Mouse (Mus musculus): Measurements from ENCODE around the gene Rbmx. TPM values are rescaled to one million over a fixed set of nuclear protein-coding genes. Genes with fewer than 3 reads are reported as not detected.

The Rbmx gene
- polyA plus RNA-seq, 1 experiment from 2014 or later: 166 TPM

GRCm38 (mm10) chrX:57372965-57373364 lies 19.9 kb downstream of the Rbmx start:
- H3K9me3 ChIP-seq: no peaks in the 10 kb centered on the region
- no peak overlapping the region for H3K4me2 ChIP-seq
- no peak for ATAC-seq (ENCODE audit: insufficient number of reproducible peaks, insufficient read depth, low FRiP score, low TSS enrichment, low read depth)
- H3K9ac ChIP-seq: no peak overlapping the region
- WGBS: 80% methylated on average over 4 of the region's 4 CpGs
- H3K4me1 ChIP-seq: no peaks in the 10 kb centered on the region
- no peak overlapping the region for H3K4me3 ChIP-seq
- peaks cover 6% of the 10 kb centered on the region; the same call in 1 of the 2 replicates for H3K36me3 ChIP-seq
- H3K27me3 ChIP-seq: no peaks in the 10 kb centered on the region
- H3K27ac ChIP-seq: no peak overlapping the region

DNA sequence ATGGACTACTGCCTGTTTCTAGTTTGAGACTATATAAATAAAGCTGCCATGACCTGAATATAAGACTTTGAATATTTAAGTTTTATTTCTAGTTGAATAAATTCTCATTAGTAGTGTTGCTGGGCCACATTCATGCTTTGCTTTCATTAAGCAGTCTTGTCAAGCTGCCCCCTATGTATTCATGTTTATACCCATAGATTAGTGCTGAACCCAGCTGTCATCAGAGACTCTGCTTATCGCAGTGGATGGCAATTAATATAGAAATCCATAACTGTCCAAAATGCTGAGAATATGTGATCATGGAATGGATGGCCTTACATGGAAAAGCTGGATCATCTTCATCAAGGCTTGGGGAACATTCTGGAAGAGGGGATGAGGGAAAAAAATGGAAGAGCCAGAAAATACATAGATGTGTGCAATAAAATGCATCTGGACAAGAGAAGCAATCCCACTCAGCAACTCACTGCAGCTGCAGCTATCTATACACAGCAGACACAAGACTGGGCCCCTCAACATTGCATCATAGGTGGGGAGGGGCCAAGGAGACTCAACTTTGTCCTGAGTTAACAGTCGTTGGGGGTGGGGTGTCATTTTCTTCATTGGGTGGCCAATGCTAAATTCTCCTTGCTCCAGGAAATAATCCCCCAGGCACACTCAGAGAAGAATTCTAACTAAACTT lies 27.8 kb downstream of the Rbmx start:
- no peak for ATAC-seq (ENCODE audit: insufficient number of reproducible peaks, insufficient read depth, low FRiP score, low TSS enrichment, low read depth)
- WGBS: 58% methylated on average over 2 of the region's 2 CpGs
- H3K27me3 ChIP-seq: no peaks in the 10 kb centered on the region

DNA sequence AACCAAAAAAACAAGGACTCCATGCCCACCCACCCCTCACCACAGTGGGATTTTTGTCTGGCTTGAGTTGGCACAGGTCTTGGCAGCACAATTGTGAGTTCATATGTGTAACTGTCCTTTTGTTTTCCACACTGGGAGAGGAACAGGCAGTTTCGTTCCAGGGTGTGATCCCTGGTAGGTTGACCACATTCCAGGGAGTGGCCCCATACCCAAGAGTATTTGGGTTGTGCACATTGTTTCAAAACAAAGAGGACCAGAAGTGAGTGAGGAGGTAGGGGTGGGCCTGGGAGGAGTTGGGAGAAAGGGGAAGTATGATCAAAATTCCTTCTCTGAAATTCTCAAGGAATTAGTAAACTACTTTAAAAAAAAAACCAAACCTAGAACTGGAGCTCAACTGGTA lies 33.5 kb downstream of the Rbmx start:
- Histone ChIP-seq H3K4me1 (no peaks in the 10 kb centered on the region), H3K36me3 (no peaks in the 10 kb centered on the region), H3K4me3 (no peak overlapping the region), H3K27me3 (no peaks in the 10 kb centered on the region), H3K4me2 (no peak overlapping the region), H3K27ac (no peak overlapping the region), H3K9ac (no peak overlapping the region), H3K9me3 (no peaks in the 10 kb centered on the region)
- ATAC-seq (ENCODE audit: insufficient number of reproducible peaks, insufficient read depth, low FRiP score, low TSS enrichment, low read depth): no peak
- WGBS: 64% methylated on average over 1 of the region's 1 CpGs

More for the DNA sequence above, 27.8 kb downstream of the Rbmx start:
- no peaks in the 10 kb centered on the region for H3K36me3 ChIP-seq
- H3K4me1 ChIP-seq: no peaks in the 10 kb centered on the region
- no peak overlapping the region for H3K4me2 ChIP-seq
- no peak overlapping the region for H3K9ac ChIP-seq
- H3K27ac ChIP-seq: no peak overlapping the region
- no peak overlapping the region for H3K4me3 ChIP-seq
- H3K9me3 ChIP-seq: no peaks in the 10 kb centered on the region

DNA sequence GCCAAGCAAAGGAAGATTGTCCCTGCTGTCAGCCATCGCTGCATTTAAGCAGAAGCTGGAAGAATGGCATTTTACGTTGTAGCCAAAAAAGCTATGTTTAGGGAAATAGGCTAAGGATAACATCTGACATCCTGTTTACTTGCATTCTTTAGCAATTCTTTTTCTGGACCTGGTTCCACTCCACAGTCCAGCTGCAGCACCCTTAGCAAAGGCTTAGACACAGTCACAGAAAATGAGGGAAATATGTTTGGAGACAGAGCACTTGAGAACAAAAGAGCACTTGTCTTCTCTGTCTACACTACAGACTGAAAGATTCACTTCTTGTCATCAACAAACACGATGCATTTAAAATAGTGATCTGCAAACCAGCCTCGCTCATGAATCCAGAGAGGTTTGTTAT lies 53.6 kb downstream of the Rbmx start:
- no peaks in the 10 kb centered on the region for H3K9me3 ChIP-seq
- WGBS: 61% methylated on average over 4 of the region's 4 CpGs
- H3K36me3 ChIP-seq: no peaks in the 10 kb centered on the region
- ATAC-seq (ENCODE audit: insufficient number of reproducible peaks, insufficient read depth, low FRiP score, low TSS enrichment, low read depth): no peak
- no peak overlapping the region for H3K27ac ChIP-seq
- no peaks in the 10 kb centered on the region for H3K4me1 ChIP-seq
- H3K27me3 ChIP-seq: no peaks in the 10 kb centered on the region
- H3K4me2 ChIP-seq: no peak overlapping the region
- H3K4me3 ChIP-seq: no peak overlapping the region
- no peak overlapping the region for H3K9ac ChIP-seq

DNA sequence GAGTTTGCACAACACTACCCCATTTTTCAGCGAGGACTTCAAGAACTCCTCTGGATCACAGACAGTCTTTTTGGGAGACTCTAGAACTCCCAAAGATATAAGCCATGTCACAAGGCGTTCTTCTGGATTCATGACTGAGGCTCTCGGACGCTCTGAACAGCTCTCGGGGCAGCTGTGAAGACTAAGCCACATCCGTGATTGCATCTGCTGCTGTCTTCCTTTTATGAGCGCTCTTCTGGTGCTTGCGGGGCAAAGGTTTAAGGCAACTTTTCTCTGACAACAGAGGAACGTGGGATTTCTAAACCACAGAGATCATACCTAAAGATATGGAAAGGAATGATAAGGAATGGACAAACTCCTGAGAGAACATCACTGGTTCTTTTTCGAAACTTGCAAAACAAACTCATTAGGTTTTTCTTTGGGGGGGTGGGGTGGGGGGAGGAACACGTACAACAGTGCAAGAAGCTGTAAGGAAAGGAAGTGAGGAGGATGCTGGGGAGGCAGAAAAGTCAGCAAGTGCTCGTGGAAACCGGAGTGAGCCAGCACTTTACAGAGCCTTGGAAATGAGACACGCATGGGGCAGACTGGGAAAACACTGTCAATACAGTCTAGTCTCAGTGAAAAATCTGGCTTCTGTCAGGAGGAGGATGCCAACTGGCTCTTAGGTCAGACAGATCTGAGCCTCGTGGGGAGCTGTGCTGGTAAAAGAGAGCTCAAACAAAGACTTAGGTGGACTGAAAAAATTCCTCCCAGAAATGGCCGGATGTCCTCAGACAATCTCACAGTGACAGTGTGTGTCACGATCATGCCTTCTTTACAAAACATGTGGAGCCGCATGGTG lies 54.2 kb downstream of the Rbmx start, which contains the start of gene Arhgef6:
Gene Arhgef6, minus strand, starts transcription at position 359 of the 841 bp plus-strand sequence.
- no peaks in the 10 kb centered on the region for H3K36me3 ChIP-seq

DNA sequence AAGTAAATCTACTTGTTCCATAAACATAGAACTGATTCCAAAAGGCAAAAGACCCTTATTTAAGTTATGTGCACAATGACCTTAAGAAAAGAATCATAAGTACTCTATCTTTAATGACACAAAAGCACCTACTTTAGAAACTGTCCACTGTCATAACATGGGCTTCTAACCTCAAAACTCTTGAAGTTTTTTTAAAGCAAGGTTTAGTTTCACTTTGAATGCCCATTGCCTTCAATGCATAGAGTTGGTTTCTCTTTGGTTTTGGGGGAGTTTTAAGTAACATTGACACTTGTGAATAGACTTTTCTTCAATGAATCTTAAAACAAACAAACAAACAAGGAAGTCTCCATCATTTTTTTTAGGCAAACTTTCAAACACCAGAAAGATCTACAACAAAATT lies 55.3 kb downstream of the Rbmx start:
- no peak for ATAC-seq (ENCODE audit: insufficient number of reproducible peaks, insufficient read depth, low FRiP score, low TSS enrichment, low read depth)
- Histone ChIP-seq H3K27me3 (no peaks in the 10 kb centered on the region), H3K4me1 (no peaks in the 10 kb centered on the region), H3K36me3 (no peaks in the 10 kb centered on the region), H3K9ac (no peak overlapping the region), H3K27ac (no peak overlapping the region), H3K9me3 (no peaks in the 10 kb centered on the region), H3K4me3 (no peak overlapping the region), H3K4me2 (no peak overlapping the region)

More for the DNA sequence above, 54.2 kb downstream of the Rbmx start, which contains the start of gene Arhgef6:
- ATAC-seq (ENCODE audit: insufficient number of reproducible peaks, insufficient read depth, low FRiP score, low TSS enrichment, low read depth): no peak
- 64% methylated on average over 18 of the region's 18 CpGs for WGBS
- H3K4me3 ChIP-seq: no peak within 1 kb of the TSS
- no peaks in the 10 kb centered on the region for H3K9me3 ChIP-seq
- no peak within 1 kb of the TSS for H3K27ac ChIP-seq
- no peaks in the 10 kb centered on the region for H3K4me1 ChIP-seq
- no peak within 1 kb of the TSS for H3K4me2 ChIP-seq
- no peak within 1 kb of the TSS for H3K9ac ChIP-seq
- H3K27me3 ChIP-seq: no peaks in the 10 kb centered on the region

- no peaks in the 10 kb centered on the region for H3K27me3 ChIP-seq
- H3K4me1 ChIP-seq: no peaks in the 10 kb centered on the region
- no peak overlapping the region for H3K9ac ChIP-seq
- no peak overlapping the region for H3K4me2 ChIP-seq
- no peaks in the 10 kb centered on the region for H3K36me3 ChIP-seq
- no peak overlapping the region for H3K4me3 ChIP-seq
- 80% methylated on average over 9 of the region's 9 CpGs for WGBS
- H3K27ac ChIP-seq: no peak overlapping the region
- no peaks in the 10 kb centered on the region for H3K9me3 ChIP-seq
- ATAC-seq (ENCODE audit: insufficient number of reproducible peaks, insufficient read depth, low FRiP score, low TSS enrichment, low read depth): no peak
Observed at GRCm38 (mm10) chrX:57336958-57337357, 55.9 kb downstream of the Rbmx start.

GRCm38 (mm10) chrX:57335313-57335712 lies 57.5 kb downstream of the Rbmx start:
- WGBS: 86% methylated on average over 6 of the region's 6 CpGs
- no peaks in the 10 kb centered on the region for H3K27me3 ChIP-seq
- no peak overlapping the region for H3K4me2 ChIP-seq

More at GRCm38 (mm10) chrX:57335313-57335712, 57.5 kb downstream of the Rbmx start:
- no peak for ATAC-seq (ENCODE audit: insufficient number of reproducible peaks, insufficient read depth, low FRiP score, low TSS enrichment, low read depth)
- Histone ChIP-seq H3K4me3 (no peak overlapping the region), H3K27ac (no peak overlapping the region), H3K36me3 (no peaks in the 10 kb centered on the region), H3K9me3 (no peaks in the 10 kb centered on the region), H3K9ac (no peak overlapping the region), H3K4me1 (no peaks in the 10 kb centered on the region)

Other genes with a start within 250 kb of the Rbmx start
- gene Cd40lg, start 180.9 kb downstream of the Rbmx start, polyA plus RNA-seq (2015; fragmentation: Nextera tagmentation; extraction: Ambion mirVana): not detected in 2 replicates
- gene Arhgef6, start 54.3 kb downstream of the Rbmx start, polyA plus RNA-seq (2015; fragmentation: Nextera tagmentation; extraction: Ambion mirVana): 8.8 and 10.1 TPM in 2 replicates
- gene Gm364, start 16.1 kb upstream of the Rbmx start, polyA plus RNA-seq (2015; fragmentation: Nextera tagmentation; extraction: Ambion mirVana): not detected in 2 replicates
- 0.04 and 0.07 TPM in 2 replicates for gene Gpr101, start 110.7 kb upstream of the Rbmx start, polyA plus RNA-seq (2015; fragmentation: Nextera tagmentation; extraction: Ambion mirVana)